Mouse (Mus musculus) ES-Bruce4 (cell line): ENCODE results near the gene Gng10. TPM values are rescaled to one million over a fixed set of nuclear protein-coding genes. Genes with fewer than 3 reads are reported as not detected.

Source experiments
- H3K27ac ChIP-seq: 2 replicates; pipeline ENCODE4 v1.5.1; 2012; ENCODE audit warnings: low read length, inconsistent platforms; ENCODE audit not compliant: insufficient read depth
- H3K27me3 ChIP-seq: 2 replicates; pipeline ENCODE4 v1.6.1; 2012; ENCODE audit warnings: mild to moderate bottlenecking, low read length, inconsistent platforms; ENCODE audit not compliant: control insufficient read depth, poor library complexity, insufficient read depth, severe bottlenecking
- H3K36me3 ChIP-seq: 2 replicates; pipeline ENCODE4 v1.6.1; 2012; ENCODE audit warnings: inconsistent platforms, mild to moderate bottlenecking, low read length, moderate library complexity; ENCODE audit not compliant: control insufficient read depth, poor library complexity, insufficient read depth, severe bottlenecking
- H3K4me1 ChIP-seq: one replicate; pipeline ENCODE4 v1.8.1; 2011; ENCODE audit warnings: low read length; ENCODE audit not compliant: control insufficient read depth, insufficient read depth
- H3K4me3 ChIP-seq: 2 replicates; pipeline ENCODE4 v1.5.1; 2011; ENCODE audit warnings: low read depth, mild to moderate bottlenecking, low read length
- H3K9ac ChIP-seq: 2 replicates; pipeline ENCODE4 v1.6.1; 2012; ENCODE audit warnings: low read depth, mild to moderate bottlenecking, inconsistent platforms; ENCODE audit not compliant: poor library complexity, severe bottlenecking
- H3K9me3 ChIP-seq: replicated peaks from 2 replicates; pipeline ENCODE4 v1.6.1; 2012; ENCODE audit warnings: mild to moderate bottlenecking, low read length, inconsistent platforms; ENCODE audit not compliant: control insufficient read depth, poor library complexity, insufficient read depth, severe bottlenecking
- CTCF ChIP-seq: IDR thresholded peaks from one replicate; pipeline ENCODE4 v1.8.1; 2011; ENCODE audit warnings: low read depth, low read length
- EP300 ChIP-seq: IDR thresholded peaks from 2 replicates; pipeline ENCODE4 v1.6.1; 2011; ENCODE audit warnings: low read depth, low read length; ENCODE audit not compliant: insufficient read depth
- POLR2A ChIP-seq: IDR thresholded peaks from one replicate; pipeline ENCODE4 v1.8.1; 2011; ENCODE audit warnings: low read length; ENCODE audit not compliant: insufficient read depth
- polyA plus RNA-seq: library from polyadenylated mRNA; stranded (reverse); fragments of >200 nt; gene quantifications from 2 replicates; pipeline ENCODE4 v1.2.4, GENCODE M21; 2011; ENCODE audit warnings: low read depth; ENCODE audit not compliant: missing spikeins, insufficient read depth, insufficient read length

Gene Gng10
- polyA plus RNA-seq, 1 experiment = 18.3 TPM

DNA sequence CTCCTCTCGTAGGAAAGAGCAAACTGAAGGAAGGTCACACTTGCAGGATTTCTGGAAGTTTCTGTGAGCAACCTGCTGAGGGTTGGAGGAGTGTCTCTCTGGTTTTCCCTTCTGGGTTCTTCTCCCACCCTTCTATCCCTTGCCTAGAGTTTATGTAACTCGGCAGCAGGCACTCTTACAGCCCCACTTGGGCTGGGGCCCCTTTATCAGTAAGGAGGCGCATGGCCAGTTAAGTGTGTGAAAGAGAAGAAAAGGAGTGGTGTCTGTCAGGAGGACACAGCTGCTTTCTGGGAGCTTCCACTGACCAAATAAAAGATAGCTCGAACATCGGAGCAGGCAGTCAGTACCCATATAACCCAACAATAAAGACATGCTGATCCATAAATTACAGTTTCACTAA lies 42.7 kb upstream of the Gng10 start:
- Histone ChIP-seq H3K27ac (no peak overlapping the region), H3K9me3 (no peaks in the 10 kb centered on the region), H3K27me3 (no peaks in the 10 kb centered on the region), H3K9ac (no peak overlapping the region), H3K4me3 (no peak overlapping the region), H3K36me3 (no peaks in the 10 kb centered on the region), H3K4me1 (peaks cover 4% of the 10 kb centered on the region)
- no peak for TF ChIP-seq POLR2A
- no peak for TF ChIP-seq CTCF
- TF ChIP-seq EP300 = no peak

- Histone ChIP-seq H3K4me1 (peaks cover 3% of the 10 kb centered on the region), H3K27ac (no peak within 1 kb of the TSS), H3K9me3 (no peaks in the 10 kb centered on the region), H3K27me3 (no peaks in the 10 kb centered on the region), H3K9ac (no peak within 1 kb of the TSS), H3K36me3 (no peaks in the 10 kb centered on the region), H3K4me3 (no peak within 1 kb of the TSS)
- TF ChIP-seq CTCF = no peak
Measured at GRCm38 (mm10) chr4:58994762-58995161, 40.1 kb upstream of the Gng10 start, which contains the start of gene Dnajc25. Dnajc25 (plus strand) TSS chr4:58995062.

- Histone ChIP-seq H3K27ac (no peak overlapping the region), H3K9me3 (no peaks in the 10 kb centered on the region), H3K36me3 (no peaks in the 10 kb centered on the region), H3K9ac (no peak overlapping the region), H3K4me3 (no peak overlapping the region), H3K27me3 (no peaks in the 10 kb centered on the region), H3K4me1 (peaks cover 3% of the 10 kb centered on the region)
- TF ChIP-seq POLR2A = no peak
- TF ChIP-seq EP300 = 0 out of 2 replicates have a peak, but pooled peaks have one; percentile 11
- TF ChIP-seq CTCF = no peak
Measured at GRCm38 (mm10) chr4:58995251-58995693, 39.6 kb upstream of the Gng10 start.

GRCm38 (mm10) chr4:58997081-58997480 lies 37.8 kb upstream of the Gng10 start:
- TF ChIP-seq POLR2A (no peak), EP300 (no peak), CTCF (no peak)

DNA sequence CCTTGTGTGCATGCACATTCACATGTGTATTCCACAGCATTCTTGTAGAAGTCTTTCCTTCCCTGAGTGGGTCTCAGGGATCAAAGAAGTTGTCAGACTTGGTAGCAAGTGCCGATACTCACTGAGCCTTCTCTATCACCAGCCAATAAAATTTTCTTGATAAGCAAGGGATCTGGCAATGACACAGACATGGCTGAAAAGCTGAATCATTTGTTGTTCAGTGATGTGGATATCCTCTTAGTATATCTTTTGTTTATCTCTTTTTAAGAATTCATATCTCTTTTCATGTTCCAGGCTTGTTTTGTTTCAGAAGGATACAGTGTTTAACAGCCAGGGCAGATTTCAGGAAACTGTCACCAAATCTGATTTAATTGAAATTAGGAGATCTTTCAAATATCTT lies 36.2 kb upstream of the Gng10 start:
- Histone ChIP-seq H3K4me1 (peaks cover 3% of the 10 kb centered on the region), H3K27ac (no peak overlapping the region), H3K9ac (no peak overlapping the region), H3K9me3 (no peaks in the 10 kb centered on the region), H3K4me3 (no peak overlapping the region), H3K27me3 (no peaks in the 10 kb centered on the region), H3K36me3 (no peaks in the 10 kb centered on the region)
- no peak for TF ChIP-seq POLR2A
- no peak for TF ChIP-seq CTCF
- no peak for TF ChIP-seq EP300

More at GRCm38 (mm10) chr4:58997081-58997480, 37.8 kb upstream of the Gng10 start:
- Histone ChIP-seq H3K9me3 (no peaks in the 10 kb centered on the region), H3K27ac (no peak overlapping the region), H3K36me3 (no peaks in the 10 kb centered on the region), H3K27me3 (no peaks in the 10 kb centered on the region), H3K9ac (no peak overlapping the region), H3K4me3 (no peak overlapping the region), H3K4me1 (peaks cover 3% of the 10 kb centered on the region)

DNA sequence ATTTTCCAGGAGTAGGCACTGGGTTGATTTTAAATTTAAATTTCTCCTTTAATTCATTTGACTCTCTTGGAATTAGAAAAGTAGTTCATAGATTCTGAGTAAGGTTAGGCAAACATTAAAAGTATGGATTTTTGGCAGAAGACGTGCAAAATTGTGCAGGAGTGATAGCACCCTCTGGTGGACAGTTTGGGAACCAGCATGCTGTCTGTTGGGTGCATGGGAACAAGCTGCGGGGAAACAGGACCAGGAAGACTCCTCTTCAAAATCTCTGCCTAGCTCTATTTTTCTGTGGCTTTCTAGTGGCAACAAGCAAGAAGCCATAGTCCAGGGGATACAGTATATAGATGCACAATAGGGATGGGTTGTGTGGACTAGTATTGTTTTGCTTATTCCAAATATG lies 35.2 kb upstream of the Gng10 start:
- Histone ChIP-seq H3K9ac (no peak overlapping the region), H3K4me3 (no peak overlapping the region), H3K27me3 (no peaks in the 10 kb centered on the region), H3K27ac (no peak overlapping the region), H3K9me3 (no peaks in the 10 kb centered on the region), H3K36me3 (no peaks in the 10 kb centered on the region), H3K4me1 (peaks cover 3% of the 10 kb centered on the region)
- peak; percentile 73 for TF ChIP-seq CTCF
- TF ChIP-seq EP300 = no peak

DNA sequence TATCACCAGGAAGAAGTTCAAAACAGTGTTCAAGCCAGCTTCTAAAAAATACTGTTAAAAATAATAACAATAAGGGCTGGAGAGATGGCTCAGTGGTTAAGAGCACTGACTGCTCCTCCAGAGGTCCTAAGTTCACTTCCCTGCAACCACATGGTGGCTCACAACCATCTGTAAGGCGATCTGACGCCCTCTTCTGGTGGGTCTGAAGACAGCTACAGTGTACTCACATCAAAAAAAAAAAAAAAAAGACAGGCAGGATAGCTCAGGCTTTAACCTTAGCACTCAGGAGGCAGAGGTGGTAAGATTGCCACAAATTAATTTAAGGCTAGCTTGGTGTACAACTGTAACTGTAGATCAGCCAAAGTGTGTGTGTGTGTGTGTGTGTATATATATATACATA lies 34.3 kb upstream of the Gng10 start:
- Histone ChIP-seq H3K4me3 (no peak overlapping the region), H3K27me3 (no peaks in the 10 kb centered on the region), H3K9me3 (no peaks in the 10 kb centered on the region), H3K9ac (no peak overlapping the region), H3K27ac (no peak overlapping the region), H3K4me1 (no peaks in the 10 kb centered on the region), H3K36me3 (no peaks in the 10 kb centered on the region)
- TF ChIP-seq POLR2A = no peak
- TF ChIP-seq CTCF = peak; percentile 54
- no peak for TF ChIP-seq EP300
